Mouse (Mus musculus): ENCODE data around the gene Asb3. TPM values are rescaled to one million over a fixed set of nuclear protein-coding genes. Genes with fewer than 3 reads are reported as not detected.
"Not testable (repeated sequence)": the region's sequence is repeated elsewhere in the genome, so short reads cannot be mapped to it uniquely, and the experiment has no call there.

The Asb3 gene
- total RNA-seq, 2 experiments from 2014 or later: 8.6 TPM

DNA sequence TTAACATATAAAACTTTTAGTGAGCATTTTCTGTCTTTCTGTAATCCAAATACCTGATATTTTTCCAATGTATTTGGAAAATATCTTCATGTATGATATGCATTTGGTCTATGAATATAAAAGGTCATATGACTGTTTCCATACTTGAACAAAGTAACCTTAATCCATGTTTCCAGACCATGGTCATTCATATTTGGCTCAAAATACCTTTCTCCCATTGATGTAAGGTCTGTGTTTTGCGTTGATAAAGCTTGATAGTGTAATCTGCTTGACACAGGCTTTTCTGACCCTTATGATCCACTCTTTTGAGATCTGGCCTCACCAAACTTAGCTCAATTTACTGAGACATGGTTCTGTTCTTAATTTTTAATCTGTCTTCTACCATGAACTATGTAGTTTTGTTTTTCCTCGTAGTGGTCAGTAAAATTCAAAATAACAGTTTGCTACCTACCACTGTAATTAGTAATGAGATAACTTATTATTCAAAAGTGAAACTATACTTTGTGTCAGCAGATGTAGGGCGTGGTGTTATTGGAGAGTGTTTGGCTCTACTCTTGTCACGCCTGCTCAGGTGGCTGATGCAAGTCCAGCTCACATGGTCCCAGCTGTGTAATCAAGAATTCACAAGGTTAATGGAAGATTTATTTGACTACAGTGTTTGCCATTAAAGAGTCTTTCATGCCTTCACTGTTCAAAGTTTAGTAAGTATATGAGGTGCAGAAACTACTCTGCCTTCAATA lies 116.1 kb downstream of the Asb3 start:
- no peak for DNase-seq

- not testable (repeated sequence) for DNase-seq
Observed at GRCm38 (mm10) chr11:31009668-31010067, 124.5 kb downstream of the Asb3 start.

- not testable (repeated sequence) for DNase-seq
Observed at GRCm38 (mm10) chr11:31017466-31017865, 132.2 kb downstream of the Asb3 start.

- no peak for DNase-seq
Observed at GRCm38 (mm10) chr11:31034958-31035357, 149.7 kb downstream of the Asb3 start.

DNA sequence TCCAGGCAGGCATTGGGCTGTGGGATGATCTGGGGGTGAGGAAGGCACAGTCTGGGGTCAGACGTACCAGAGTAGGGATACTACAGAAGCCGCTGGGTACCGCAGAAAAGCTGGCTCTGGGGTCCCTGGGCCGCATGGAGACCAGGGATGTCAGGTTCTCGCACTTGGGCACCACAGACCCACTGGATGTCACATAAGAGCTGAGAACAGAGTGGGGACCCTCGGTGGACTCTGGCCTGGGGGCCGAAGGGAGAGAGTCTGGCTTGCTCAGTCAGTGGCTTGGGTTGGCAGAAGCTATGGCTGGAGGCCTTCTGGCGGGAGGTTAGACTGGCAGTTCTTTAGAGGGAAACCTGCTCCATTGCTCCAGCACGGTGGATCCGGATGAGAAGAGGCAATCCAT lies 204.8 kb downstream of the Asb3 start:
- no peak for DNase-seq

DNA sequence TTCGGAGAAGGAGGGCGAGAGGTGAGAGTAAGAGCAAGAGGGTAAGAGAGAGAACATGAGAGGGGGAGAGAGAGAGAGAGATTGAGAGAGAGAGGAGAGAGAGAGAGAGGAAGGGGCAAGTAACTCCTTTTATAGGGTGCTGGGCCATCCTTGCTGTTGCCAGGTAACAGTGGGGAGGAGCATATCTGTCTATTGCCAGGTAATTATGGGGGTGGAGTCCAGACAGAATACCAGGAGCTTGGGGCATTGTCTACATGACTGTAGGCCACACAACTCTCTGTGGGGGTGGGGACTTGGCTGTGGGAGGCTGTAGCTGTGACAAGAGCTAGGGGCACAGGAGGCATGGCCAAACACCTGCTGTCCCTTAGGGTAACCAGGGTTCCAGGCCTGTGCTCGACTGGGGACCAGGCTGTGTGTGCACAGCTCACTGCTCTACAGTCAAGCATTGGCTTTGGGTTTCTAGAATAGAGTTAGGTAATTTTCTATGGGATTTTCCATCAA lies 205.3 kb downstream of the Asb3 start:
- no peak for DNase-seq

DNA sequence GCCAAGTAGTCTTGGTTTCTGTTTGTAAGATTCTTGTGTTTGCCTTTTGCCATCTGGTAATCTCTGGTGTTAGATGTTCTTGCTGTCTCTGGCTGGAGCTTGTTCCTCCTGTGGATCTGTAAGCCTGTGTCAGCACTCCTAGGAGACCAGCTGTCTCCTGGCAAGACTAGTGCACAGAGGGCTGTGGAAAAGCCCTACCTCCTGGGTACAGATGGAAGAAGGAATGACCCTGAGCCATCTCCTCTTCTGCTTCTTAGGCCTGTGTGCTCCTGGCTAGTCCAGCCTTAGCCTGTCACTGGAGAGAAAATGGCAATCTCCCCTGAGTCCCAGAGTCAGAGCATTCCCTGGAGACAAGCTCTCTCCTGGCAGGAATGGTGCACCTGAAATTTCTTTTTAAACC lies 214.3 kb downstream of the Asb3 start:
- DNase-seq: not testable (repeated sequence)

GRCm38 (mm10) chr11:31102188-31102587 lies 217.0 kb downstream of the Asb3 start:
- no peak for DNase-seq

GRCm38 (mm10) chr11:31105364-31105763 lies 220.1 kb downstream of the Asb3 start:
- no peak for DNase-seq

DNA sequence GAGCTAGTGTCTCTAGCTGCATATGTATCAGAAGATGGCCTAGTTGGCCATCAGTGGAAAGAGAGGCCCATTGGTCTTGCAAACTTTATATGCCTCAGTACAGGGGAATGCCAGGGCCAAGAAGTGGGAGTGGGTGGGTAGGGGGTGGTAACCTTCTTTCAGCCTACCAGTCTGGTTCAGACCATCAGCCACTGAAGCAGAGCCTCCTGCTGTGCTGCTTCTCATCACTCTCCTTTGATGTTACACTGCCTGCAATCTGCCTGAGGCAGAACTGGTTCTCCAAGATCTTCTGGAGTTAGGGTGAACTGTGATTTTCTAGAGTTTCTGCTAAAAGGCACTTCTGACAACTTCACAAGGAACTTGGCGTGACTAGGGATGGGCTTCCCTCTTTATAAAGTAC lies 241.7 kb downstream of the Asb3 start:
- DNase-seq: not testable (repeated sequence)

- not testable (repeated sequence) for DNase-seq
Observed at GRCm38 (mm10) chr11:31133726-31134125, 248.5 kb downstream of the Asb3 start.

GRCm38 (mm10) chr11:31134824-31135223 lies 249.6 kb downstream of the Asb3 start:
- DNase-seq: not testable (repeated sequence)

DNA sequence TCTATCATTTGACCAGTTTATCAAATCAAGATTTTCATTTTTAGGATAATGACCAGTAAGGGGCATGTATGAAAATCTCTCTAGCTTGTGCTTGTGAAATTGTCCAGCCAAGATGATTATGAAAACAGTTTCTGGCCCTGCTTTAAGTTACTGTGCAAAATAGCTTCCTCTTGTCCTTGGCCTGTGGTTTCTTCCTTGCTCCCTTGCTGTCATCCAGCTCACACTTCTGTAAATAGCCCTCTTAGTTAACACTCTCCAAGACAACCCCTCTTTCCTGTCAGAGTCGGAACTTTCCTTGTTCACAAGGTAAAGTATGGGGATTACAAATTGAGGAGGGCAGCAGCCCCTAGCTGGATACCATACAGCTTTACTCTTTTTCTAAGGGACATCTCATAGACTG lies 253.2 kb downstream of the Asb3 start:
- not testable (repeated sequence) for DNase-seq

Other genes starting within 250 kb of the Asb3 start
- gene Acyp2, start 235.8 kb upstream of the Asb3 start, total RNA-seq (2021): 10 to 100 TPM; 34.0 to 44.9 TPM
- gene Psme4, start 113.7 kb upstream of the Asb3 start, total RNA-seq (2021): 10 to 100 TPM; 67.1 to 70.4 TPM
- under 1 TPM; 0.12 to 0.14 TPM for gene Gpr75, start 58 bp upstream of the Asb3 start, total RNA-seq (2021)
- gene Erlec1, start 68.9 kb downstream of the Asb3 start, total RNA-seq (2021): 10 to 100 TPM; 40.3 to 42.9 TPM
- gene Chac2, start 100.9 kb downstream of the Asb3 start, total RNA-seq (2021): 10 to 100 TPM in 1 of 2 experiments, 1 to 10 TPM in 1; 9.1 to 10.3 TPM

All from heart, postnatal 4 days (tissue).